Mouse (Mus musculus) kidney, adult 9 months (tissue): ENCODE results near the gene Cradd.

Experiments used
- DNase-seq: peaks from one replicate; pipeline ENCODE4 v3.0.0; 2022

The Cradd gene

GRCm38 (mm10) chr10:95330375-95331363 is 6.7 kb upstream of the Cradd start:
- no peak for DNase-seq

- DNase-seq: no peak
These were observed 6.0 kb upstream of the Cradd start for GRCm38 (mm10) chr10:95329884-95330283.

- no peak for DNase-seq
These were observed 322 bp upstream of the Cradd start for GRCm38 (mm10) chr10:95324278-95324631.

- DNase-seq: peak; percentile 83
These were observed 1.6 kb downstream of the Cradd start for GRCm38 (mm10) chr10:95322076-95323070.

- no peak for DNase-seq
These were observed 4.9 kb downstream of the Cradd start for GRCm38 (mm10) chr10:95319001-95319400.

GRCm38 (mm10) chr10:95318392-95318708 is 5.6 kb downstream of the Cradd start:
- peak; percentile 59 for DNase-seq

- DNase-seq: no peak
These were observed 6.1 kb downstream of the Cradd start for GRCm38 (mm10) chr10:95317581-95318391.

- no peak for DNase-seq
These were observed 6.8 kb downstream of the Cradd start for GRCm38 (mm10) chr10:95317091-95317490.

GRCm38 (mm10) chr10:95316675-95317074 is 7.3 kb downstream of the Cradd start:
- DNase-seq: no peak

GRCm38 (mm10) chr10:95315801-95316474 is 8.0 kb downstream of the Cradd start:
- peak; percentile 30 for DNase-seq

GRCm38 (mm10) chr10:95315321-95315720 is 8.6 kb downstream of the Cradd start:
- DNase-seq: no peak

GRCm38 (mm10) chr10:95314019-95314418 is 9.9 kb downstream of the Cradd start:
- DNase-seq: no peak

GRCm38 (mm10) chr10:95313524-95313923 is 10.4 kb downstream of the Cradd start:
- no peak for DNase-seq

- DNase-seq: no peak
These were observed 13.1 kb downstream of the Cradd start for GRCm38 (mm10) chr10:95310688-95311441.

- DNase-seq: no peak
These were observed 14.3 kb downstream of the Cradd start for GRCm38 (mm10) chr10:95309412-95310322.

- DNase-seq: peak; percentile 40
These were observed 14.9 kb downstream of the Cradd start for GRCm38 (mm10) chr10:95308991-95309390.

- DNase-seq: no peak
These were observed 16.0 kb downstream of the Cradd start for GRCm38 (mm10) chr10:95307916-95308315.

- DNase-seq: peak; percentile 38
These were observed 16.9 kb downstream of the Cradd start for GRCm38 (mm10) chr10:95306824-95307552.

GRCm38 (mm10) chr10:95304240-95304639 is 19.7 kb downstream of the Cradd start:
- DNase-seq: peak; percentile 69
